Mouse (Mus musculus): ENCODE measurements around the gene Olfr2. TPM values are rescaled to one million over a fixed set of nuclear protein-coding genes. Genes with fewer than 3 reads are reported as not detected.

Gene Olfr2
- polyA plus RNA-seq (2015; fragmentation: Nextera tagmentation; extraction: Ambion mirVana): not detected in 2 replicates

GRCm38 (mm10) chr7:107005972-107006371 lies at the start of gene Olfr2:
Gene Olfr2 (minus strand): TSS chr7:107006072.
- Histone ChIP-seq H3K27ac (ENCODE audit: low read length) (no peak within 1 kb of the TSS), H3K4me2 (ENCODE audit: low read depth, low read length) (no peak within 1 kb of the TSS), H3K4me3 (ENCODE audit: low read length) (no peak within 1 kb of the TSS), H3K36me3 (ENCODE audit: control insufficient read depth, insufficient read depth, low read length) (no peaks in the 10 kb centered on the region), H3K9me3 (ENCODE audit: control insufficient read depth, low read length) (no peaks in the 10 kb centered on the region), H3K4me1 (ENCODE audit: control insufficient read depth, insufficient read depth, low read length) (no peaks in the 10 kb centered on the region), H3K27me3 (replicated peaks; ENCODE audit: control insufficient read depth, insufficient read depth, low read length) (no peaks in the 10 kb centered on the region), H3K9ac (ENCODE audit: low read depth, low read length) (no peak within 1 kb of the TSS)
- 49% methylated on average over 1 of the region's 1 CpGs for WGBS
- ATAC-seq: no peak

GRCm38 (mm10) chr7:107047578-107047977 lies 41.7 kb upstream of the Olfr2 start:
- WGBS: 36% methylated on average over 3 of the region's 3 CpGs
- Histone ChIP-seq H3K27me3 (replicated peaks; ENCODE audit: control insufficient read depth, insufficient read depth, low read length) (no peaks in the 10 kb centered on the region), H3K36me3 (ENCODE audit: control insufficient read depth, insufficient read depth, low read length) (no peaks in the 10 kb centered on the region), H3K9ac (ENCODE audit: low read depth, low read length) (no peak overlapping the region), H3K27ac (ENCODE audit: low read length) (no peak overlapping the region), H3K4me3 (ENCODE audit: low read length) (no peak overlapping the region), H3K9me3 (ENCODE audit: control insufficient read depth, low read length) (no peaks in the 10 kb centered on the region), H3K4me2 (ENCODE audit: low read depth, low read length) (no peak overlapping the region), H3K4me1 (ENCODE audit: control insufficient read depth, insufficient read depth, low read length) (no peaks in the 10 kb centered on the region)
- no peak for ATAC-seq

GRCm38 (mm10) chr7:107045833-107046232 lies 40.0 kb upstream of the Olfr2 start:
- Histone ChIP-seq H3K27me3 (replicated peaks; ENCODE audit: control insufficient read depth, insufficient read depth, low read length) (no peaks in the 10 kb centered on the region), H3K4me1 (ENCODE audit: control insufficient read depth, insufficient read depth, low read length) (no peaks in the 10 kb centered on the region), H3K36me3 (ENCODE audit: control insufficient read depth, insufficient read depth, low read length) (no peaks in the 10 kb centered on the region), H3K9ac (ENCODE audit: low read depth, low read length) (no peak overlapping the region), H3K4me3 (ENCODE audit: low read length) (no peak overlapping the region), H3K9me3 (ENCODE audit: control insufficient read depth, low read length) (no peaks in the 10 kb centered on the region), H3K27ac (ENCODE audit: low read length) (no peak overlapping the region), H3K4me2 (ENCODE audit: low read depth, low read length) (no peak overlapping the region)
- ATAC-seq: no peak
- 4% methylated on average over 5 of the region's 5 CpGs for WGBS

GRCm38 (mm10) chr7:107044407-107044806 lies 38.5 kb upstream of the Olfr2 start:
- Histone ChIP-seq H3K4me2 (ENCODE audit: low read depth, low read length) (no peak overlapping the region), H3K4me1 (ENCODE audit: control insufficient read depth, insufficient read depth, low read length) (no peaks in the 10 kb centered on the region), H3K4me3 (ENCODE audit: low read length) (no peak overlapping the region), H3K27ac (ENCODE audit: low read length) (no peak overlapping the region), H3K9ac (ENCODE audit: low read depth, low read length) (no peak overlapping the region), H3K27me3 (replicated peaks; ENCODE audit: control insufficient read depth, insufficient read depth, low read length) (no peaks in the 10 kb centered on the region), H3K36me3 (ENCODE audit: control insufficient read depth, insufficient read depth, low read length) (no peaks in the 10 kb centered on the region), H3K9me3 (ENCODE audit: control insufficient read depth, low read length) (no peaks in the 10 kb centered on the region)
- ATAC-seq: no peak
- WGBS: 50% methylated on average over 1 of the region's 1 CpGs

- Histone ChIP-seq H3K36me3 (ENCODE audit: control insufficient read depth, insufficient read depth, low read length) (no peaks in the 10 kb centered on the region), H3K27ac (ENCODE audit: low read length) (no peak overlapping the region), H3K4me1 (ENCODE audit: control insufficient read depth, insufficient read depth, low read length) (no peaks in the 10 kb centered on the region), H3K9ac (ENCODE audit: low read depth, low read length) (no peak overlapping the region), H3K9me3 (ENCODE audit: control insufficient read depth, low read length) (no peaks in the 10 kb centered on the region), H3K27me3 (replicated peaks; ENCODE audit: control insufficient read depth, insufficient read depth, low read length) (no peaks in the 10 kb centered on the region), H3K4me2 (ENCODE audit: low read depth, low read length) (no peak overlapping the region), H3K4me3 (ENCODE audit: low read length) (no peak overlapping the region)
- 57% methylated on average over 3 of the region's 3 CpGs for WGBS
- peak; percentile 55 for ATAC-seq
Measured at GRCm38 (mm10) chr7:107043136-107043535, 37.3 kb upstream of the Olfr2 start.

- peak; percentile 81 for ATAC-seq
- Histone ChIP-seq H3K36me3 (ENCODE audit: control insufficient read depth, insufficient read depth, low read length) (no peaks in the 10 kb centered on the region), H3K4me3 (ENCODE audit: low read length) (no peak overlapping the region), H3K4me1 (ENCODE audit: control insufficient read depth, insufficient read depth, low read length) (no peaks in the 10 kb centered on the region), H3K9ac (ENCODE audit: low read depth, low read length) (no peak overlapping the region), H3K9me3 (ENCODE audit: control insufficient read depth, low read length) (no peaks in the 10 kb centered on the region), H3K27me3 (replicated peaks; ENCODE audit: control insufficient read depth, insufficient read depth, low read length) (no peaks in the 10 kb centered on the region), H3K27ac (ENCODE audit: low read length) (no peak overlapping the region), H3K4me2 (ENCODE audit: low read depth, low read length) (no peak overlapping the region)
- WGBS: 62% methylated on average over 2 of the region's 2 CpGs
Measured at GRCm38 (mm10) chr7:107039934-107040563, 34.2 kb upstream of the Olfr2 start.

GRCm38 (mm10) chr7:107030874-107031273 lies 25.0 kb upstream of the Olfr2 start, which contains the start of gene Olfr713:
Gene Olfr713 (plus strand): TSS chr7:107031174.
- H3K27me3 ChIP-seq (replicated peaks; ENCODE audit: control insufficient read depth, insufficient read depth, low read length): no peaks in the 10 kb centered on the region
- WGBS: 85% methylated on average over 1 of the region's 1 CpGs
- no peak for ATAC-seq

GRCm38 (mm10) chr7:107004169-107004568 lies 1.7 kb downstream of the Olfr2 start:
- H3K4me3 ChIP-seq (ENCODE audit: low read length): no peak overlapping the region
- WGBS: 45% methylated on average over 3 of the region's 3 CpGs
- peak; percentile 94 for ATAC-seq

More at GRCm38 (mm10) chr7:107030874-107031273, 25.0 kb upstream of the Olfr2 start, which contains the start of gene Olfr713:
- no peak within 1 kb of the TSS for H3K9ac ChIP-seq (ENCODE audit: low read depth, low read length)
- no peaks in the 10 kb centered on the region for H3K9me3 ChIP-seq (ENCODE audit: control insufficient read depth, low read length)
- H3K4me3 ChIP-seq (ENCODE audit: low read length): no peak within 1 kb of the TSS
- no peaks in the 10 kb centered on the region for H3K4me1 ChIP-seq (ENCODE audit: control insufficient read depth, insufficient read depth, low read length)
- no peak within 1 kb of the TSS for H3K4me2 ChIP-seq (ENCODE audit: low read depth, low read length)
- H3K36me3 ChIP-seq (ENCODE audit: control insufficient read depth, insufficient read depth, low read length): no peaks in the 10 kb centered on the region
- H3K27ac ChIP-seq (ENCODE audit: low read length): no peak within 1 kb of the TSS

GRCm38 (mm10) chr7:107000798-107001197 lies 5.1 kb downstream of the Olfr2 start:
- no peak overlapping the region for H3K4me3 ChIP-seq (ENCODE audit: low read length)
- no peak overlapping the region for H3K27ac ChIP-seq (ENCODE audit: low read length)
- H3K4me2 ChIP-seq (ENCODE audit: low read depth, low read length): no peak overlapping the region
- no peaks in the 10 kb centered on the region for H3K27me3 ChIP-seq (replicated peaks; ENCODE audit: control insufficient read depth, insufficient read depth, low read length)
- no peaks in the 10 kb centered on the region for H3K36me3 ChIP-seq (ENCODE audit: control insufficient read depth, insufficient read depth, low read length)
- WGBS: 87% methylated on average over 7 of the region's 7 CpGs
- H3K4me1 ChIP-seq (ENCODE audit: control insufficient read depth, insufficient read depth, low read length): no peaks in the 10 kb centered on the region
- no peak overlapping the region for H3K9ac ChIP-seq (ENCODE audit: low read depth, low read length)
- ATAC-seq: peak; percentile 82
- no peaks in the 10 kb centered on the region for H3K9me3 ChIP-seq (ENCODE audit: control insufficient read depth, low read length)

More at GRCm38 (mm10) chr7:107004169-107004568, 1.7 kb downstream of the Olfr2 start:
- Histone ChIP-seq H3K9me3 (ENCODE audit: control insufficient read depth, low read length) (no peaks in the 10 kb centered on the region), H3K36me3 (ENCODE audit: control insufficient read depth, insufficient read depth, low read length) (no peaks in the 10 kb centered on the region), H3K4me1 (ENCODE audit: control insufficient read depth, insufficient read depth, low read length) (no peaks in the 10 kb centered on the region), H3K9ac (ENCODE audit: low read depth, low read length) (no peak overlapping the region), H3K27me3 (replicated peaks; ENCODE audit: control insufficient read depth, insufficient read depth, low read length) (no peaks in the 10 kb centered on the region), H3K4me2 (ENCODE audit: low read depth, low read length) (no peak overlapping the region), H3K27ac (ENCODE audit: low read length) (no peak overlapping the region)

GRCm38 (mm10) chr7:106985236-106985635 lies 20.6 kb downstream of the Olfr2 start:
- no peak for ATAC-seq
- no peaks in the 10 kb centered on the region for H3K9me3 ChIP-seq (ENCODE audit: control insufficient read depth, low read length)
- no peaks in the 10 kb centered on the region for H3K36me3 ChIP-seq (ENCODE audit: control insufficient read depth, insufficient read depth, low read length)
- no peak overlapping the region for H3K4me3 ChIP-seq (ENCODE audit: low read length)
- H3K4me1 ChIP-seq (ENCODE audit: control insufficient read depth, insufficient read depth, low read length): no peaks in the 10 kb centered on the region
- no peaks in the 10 kb centered on the region for H3K27me3 ChIP-seq (replicated peaks; ENCODE audit: control insufficient read depth, insufficient read depth, low read length)
- no peak overlapping the region for H3K4me2 ChIP-seq (ENCODE audit: low read depth, low read length)
- 78% methylated on average over 3 of the region's 3 CpGs for WGBS
- H3K27ac ChIP-seq (ENCODE audit: low read length): no peak overlapping the region
- H3K9ac ChIP-seq (ENCODE audit: low read depth, low read length): no peak overlapping the region
